Mouse (Mus musculus): Measurements from ENCODE around the gene Ltb4r1. TPM values are rescaled to one million over a fixed set of nuclear protein-coding genes. Genes with fewer than 3 reads are reported as not detected.

Gene Ltb4r1
- polyA plus RNA-seq, 1 experiment: 3.0 TPM

- no peak overlapping the region for H3K27ac ChIP-seq (ENCODE audit: insufficient read depth, low read length)
- no peaks in the 10 kb centered on the region for H3K27me3 ChIP-seq (ENCODE audit: control insufficient read depth, insufficient read depth, low read length, poor library complexity, severe bottlenecking)
- peak overlapping the region; percentile 56 for H3K4me3 ChIP-seq (ENCODE audit: low read depth, low read length)
- no peaks in the 10 kb centered on the region for H3K36me3 ChIP-seq (ENCODE audit: control insufficient read depth, insufficient read depth, low read length, poor library complexity, severe bottlenecking)
- H3K4me1 ChIP-seq (ENCODE audit: control insufficient read depth, insufficient read depth, low read length): peaks cover 2% of the 10 kb centered on the region
- H3K9ac ChIP-seq (ENCODE audit: low read depth, poor library complexity, severe bottlenecking): peak overlapping the region; percentile 76
- no peak for TF ChIP-seq CTCF (IDR thresholded peaks at IDR 0.05; ENCODE audit: low read depth, low read length)
- no peak for TF ChIP-seq POLR2A (IDR thresholded peaks at IDR 0.05; ENCODE audit: insufficient read depth, low read length)
- TF ChIP-seq EP300 (IDR thresholded peaks at IDR 0.05; ENCODE audit: insufficient read depth, low read depth, low read length): no peak
- no peaks in the 10 kb centered on the region for H3K9me3 ChIP-seq (replicated peaks; ENCODE audit: control insufficient read depth, insufficient read depth, low read length, poor library complexity, severe bottlenecking)
These were observed 3.6 kb upstream of the Ltb4r1 start for GRCm38 (mm10) chr14:55762001-55762821.

DNA sequence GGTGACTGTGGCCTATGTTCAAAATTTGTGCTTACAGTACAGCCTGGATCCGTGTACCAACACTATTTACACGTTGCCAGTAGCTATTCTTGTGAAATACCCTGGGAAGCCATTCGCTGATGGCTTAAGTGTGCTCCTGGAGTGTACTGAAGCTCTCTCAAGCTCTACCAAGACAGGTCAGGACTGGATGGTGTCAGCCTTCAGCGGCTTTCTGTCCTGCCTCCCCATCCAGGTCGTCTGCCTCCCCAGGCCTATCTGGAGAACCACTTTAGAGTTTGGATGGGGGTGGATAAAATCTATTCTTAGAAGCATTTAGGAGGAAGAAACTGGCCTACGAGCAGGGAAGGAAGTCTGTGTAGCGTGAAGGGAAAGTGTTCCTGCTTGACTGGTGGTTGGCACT, 2.6 kb upstream of the Ltb4r1 start:
- TF ChIP-seq EP300 (IDR thresholded peaks at IDR 0.05; ENCODE audit: insufficient read depth, low read depth, low read length) (no peak), CTCF (IDR thresholded peaks at IDR 0.05; ENCODE audit: low read depth, low read length) (no peak), POLR2A (IDR thresholded peaks at IDR 0.05; ENCODE audit: insufficient read depth, low read length) (no peak)
- peaks cover 3% of the 10 kb centered on the region for H3K4me1 ChIP-seq (ENCODE audit: control insufficient read depth, insufficient read depth, low read length)
- no peak overlapping the region for H3K27ac ChIP-seq (ENCODE audit: insufficient read depth, low read length)
- H3K36me3 ChIP-seq (ENCODE audit: control insufficient read depth, insufficient read depth, low read length, poor library complexity, severe bottlenecking): no peaks in the 10 kb centered on the region
- H3K9ac ChIP-seq (ENCODE audit: low read depth, poor library complexity, severe bottlenecking): peak overlapping the region; percentile 76
- H3K4me3 ChIP-seq (ENCODE audit: low read depth, low read length): no peak overlapping the region
- no peaks in the 10 kb centered on the region for H3K9me3 ChIP-seq (replicated peaks; ENCODE audit: control insufficient read depth, insufficient read depth, low read length, poor library complexity, severe bottlenecking)
- no peaks in the 10 kb centered on the region for H3K27me3 ChIP-seq (ENCODE audit: control insufficient read depth, insufficient read depth, low read length, poor library complexity, severe bottlenecking)

- 0 out of 2 replicates have a peak overlapping the region, but pooled peaks have one; percentile 3 for H3K9ac ChIP-seq (ENCODE audit: low read depth, poor library complexity, severe bottlenecking)
- H3K4me1 ChIP-seq (ENCODE audit: control insufficient read depth, insufficient read depth, low read length): peaks cover 3% of the 10 kb centered on the region
- no peak overlapping the region for H3K27ac ChIP-seq (ENCODE audit: insufficient read depth, low read length)
- H3K4me3 ChIP-seq (ENCODE audit: low read depth, low read length): peak overlapping the region; percentile 37
- H3K27me3 ChIP-seq (ENCODE audit: control insufficient read depth, insufficient read depth, low read length, poor library complexity, severe bottlenecking): no peaks in the 10 kb centered on the region
- no peaks in the 10 kb centered on the region for H3K9me3 ChIP-seq (replicated peaks; ENCODE audit: control insufficient read depth, insufficient read depth, low read length, poor library complexity, severe bottlenecking)
- peak; percentile 43 for TF ChIP-seq CTCF (IDR thresholded peaks at IDR 0.05; ENCODE audit: low read depth, low read length)
- TF ChIP-seq POLR2A (IDR thresholded peaks at IDR 0.05; ENCODE audit: insufficient read depth, low read length): no peak
- no peaks in the 10 kb centered on the region for H3K36me3 ChIP-seq (ENCODE audit: control insufficient read depth, insufficient read depth, low read length, poor library complexity, severe bottlenecking)
These were observed 2.0 kb downstream of the Ltb4r1 start for GRCm38 (mm10) chr14:55767519-55768414.

- H3K36me3 ChIP-seq (ENCODE audit: control insufficient read depth, insufficient read depth, low read length, poor library complexity, severe bottlenecking): no peaks in the 10 kb centered on the region
- TF ChIP-seq POLR2A (IDR thresholded peaks at IDR 0.05; ENCODE audit: insufficient read depth, low read length) (no peak), EP300 (IDR thresholded peaks at IDR 0.05; ENCODE audit: insufficient read depth, low read depth, low read length) (no peak), CTCF (IDR thresholded peaks at IDR 0.05; ENCODE audit: low read depth, low read length) (no peak)
- no peak overlapping the region for H3K27ac ChIP-seq (ENCODE audit: insufficient read depth, low read length)
- no peaks in the 10 kb centered on the region for H3K27me3 ChIP-seq (ENCODE audit: control insufficient read depth, insufficient read depth, low read length, poor library complexity, severe bottlenecking)
- H3K4me3 ChIP-seq (ENCODE audit: low read depth, low read length): no peak overlapping the region
- H3K9ac ChIP-seq (ENCODE audit: low read depth, poor library complexity, severe bottlenecking): no peak overlapping the region
- peaks cover 3% of the 10 kb centered on the region for H3K4me1 ChIP-seq (ENCODE audit: control insufficient read depth, insufficient read depth, low read length)
- no peaks in the 10 kb centered on the region for H3K9me3 ChIP-seq (replicated peaks; ENCODE audit: control insufficient read depth, insufficient read depth, low read length, poor library complexity, severe bottlenecking)
These were observed 2.8 kb downstream of the Ltb4r1 start for GRCm38 (mm10) chr14:55768555-55768954.

DNA sequence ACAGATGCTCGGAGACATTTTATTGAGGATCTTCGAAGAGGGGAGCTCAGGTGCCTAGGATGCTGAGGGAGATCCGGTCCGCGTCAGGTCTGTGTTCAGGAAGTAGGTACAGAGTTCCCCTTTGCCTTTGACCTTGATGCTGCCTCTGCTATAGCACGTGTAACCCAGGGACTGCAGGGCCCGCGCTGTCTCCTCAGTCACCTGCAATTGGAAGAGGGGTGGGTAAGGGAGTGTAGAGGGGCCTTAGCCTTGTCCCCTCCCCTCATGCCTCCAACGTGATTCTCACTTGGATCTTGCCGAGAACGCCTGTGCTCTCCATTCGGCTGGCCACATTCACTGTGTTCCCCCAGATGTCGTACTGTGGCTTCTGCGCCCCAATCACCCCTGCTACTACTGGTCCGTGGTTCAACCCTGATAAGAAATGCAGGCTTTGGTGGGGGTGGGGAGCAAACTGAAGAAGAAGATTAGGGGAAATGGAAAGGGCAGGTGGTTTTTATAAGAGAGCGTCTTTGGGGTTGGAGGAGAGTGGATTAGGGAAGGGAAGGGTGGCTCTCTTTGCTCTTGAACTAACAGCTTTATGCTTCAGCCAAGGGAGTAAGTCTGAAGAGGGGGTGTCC, 3.4 kb downstream of the Ltb4r1 start:
- no peaks in the 10 kb centered on the region for H3K36me3 ChIP-seq (ENCODE audit: control insufficient read depth, insufficient read depth, low read length, poor library complexity, severe bottlenecking)
- TF ChIP-seq CTCF (IDR thresholded peaks at IDR 0.05; ENCODE audit: low read depth, low read length): no peak
- TF ChIP-seq POLR2A (IDR thresholded peaks at IDR 0.05; ENCODE audit: insufficient read depth, low read length): no peak
- TF ChIP-seq EP300 (IDR thresholded peaks at IDR 0.05; ENCODE audit: insufficient read depth, low read depth, low read length): no peak
- no peak overlapping the region for H3K4me3 ChIP-seq (ENCODE audit: low read depth, low read length)
- H3K9me3 ChIP-seq (replicated peaks; ENCODE audit: control insufficient read depth, insufficient read depth, low read length, poor library complexity, severe bottlenecking): no peaks in the 10 kb centered on the region
- H3K4me1 ChIP-seq (ENCODE audit: control insufficient read depth, insufficient read depth, low read length): peaks cover 3% of the 10 kb centered on the region
- no peaks in the 10 kb centered on the region for H3K27me3 ChIP-seq (ENCODE audit: control insufficient read depth, insufficient read depth, low read length, poor library complexity, severe bottlenecking)
- no peak overlapping the region for H3K27ac ChIP-seq (ENCODE audit: insufficient read depth, low read length)
- H3K9ac ChIP-seq (ENCODE audit: low read depth, poor library complexity, severe bottlenecking): no peak overlapping the region
